Mouse (Mus musculus) myocyte (in vitro differentiated cells): ENCODE results near the gene Fabp6. TPM values are rescaled to one million over a fixed set of nuclear protein-coding genes. Genes with fewer than 3 reads are reported as not detected.
A peak's percentile ranks its signal among the peaks of the same experiment; 100 is the strongest.

Experiments used
- H3K27me3 ChIP-seq: one replicate; pipeline ENCODE4 v1.6.1; 2011; ENCODE audit not compliant: control insufficient read depth, insufficient read depth, insufficient read length
- H3K36me3 ChIP-seq: one replicate; pipeline ENCODE4 v1.6.1; 2011; ENCODE audit not compliant: control insufficient read depth, insufficient read depth
- H3K4me2 ChIP-seq: one replicate; pipeline ENCODE4 v1.6.1; 2011; ENCODE audit warnings: low read depth, control low read depth
- H3K4me3 ChIP-seq: one replicate; pipeline ENCODE4 v1.5.1; 2011; ENCODE audit warnings: mild to moderate bottlenecking, control low read depth, moderate library complexity
- H3K79me2 ChIP-seq: one replicate; pipeline ENCODE4 v1.6.1; 2011; ENCODE audit not compliant: control insufficient read depth, insufficient read depth
- H3ac ChIP-seq: one replicate; pipeline ENCODE4 v1.6.1; 2011; ENCODE audit not compliant: control insufficient read depth, insufficient read length
- CEBPB ChIP-seq: IDR thresholded peaks from 2 replicates; pipeline ENCODE4 v1.6.1; 2011; ENCODE audit warnings: mild to moderate bottlenecking, moderate library complexity; ENCODE audit not compliant: poor library complexity, insufficient read depth, severe bottlenecking
- E2F4 ChIP-seq: IDR thresholded peaks from one replicate; pipeline ENCODE4 v1.6.1; 2011; ENCODE audit warnings: mild to moderate bottlenecking, control low read depth, moderate library complexity; ENCODE audit not compliant: insufficient read depth
- MAX ChIP-seq: IDR thresholded peaks from one replicate; pipeline ENCODE4 v1.6.1; 2011; ENCODE audit warnings: low read depth, mild to moderate bottlenecking, control low read depth
- MYOD1 ChIP-seq, 3 experiments: IDR thresholded peaks; one replicate each; pipeline ENCODE4 v1.6.1; 2011; ENCODE audit warnings: control low read depth in 2 of 3, low read depth in 2 of 3, mild to moderate bottlenecking in 2 of 3, moderate library complexity in 1 of 3; ENCODE audit not compliant: insufficient read length in 2 of 3, control insufficient read depth in 1 of 3
- MYOG ChIP-seq, 3 experiments: IDR thresholded peaks; one replicate each; pipeline ENCODE4 v1.6.1; 2011; ENCODE audit warnings: control low read depth in 2 of 3, low read depth in 2 of 3, mild to moderate bottlenecking in 2 of 3; ENCODE audit not compliant: insufficient read length in 2 of 3, control insufficient read depth in 1 of 3, insufficient read depth in 1 of 3
- POLR2A ChIP-seq: IDR thresholded peaks from one replicate; pipeline ENCODE4 v1.6.1; 2011; ENCODE audit warnings: low read depth, mild to moderate bottlenecking, control low read depth, moderate library complexity; ENCODE audit not compliant: insufficient read length
- POLR2AphosphoS2 ChIP-seq: IDR thresholded peaks from one replicate; pipeline ENCODE4 v1.6.1; 2011; ENCODE audit warnings: low read depth, control low read depth; ENCODE audit not compliant: insufficient read length
- REST ChIP-seq: IDR thresholded peaks from one replicate; pipeline ENCODE4 v1.6.1; 2011; ENCODE audit warnings: mild to moderate bottlenecking, control low read depth, moderate library complexity; ENCODE audit not compliant: insufficient read depth, insufficient read length
- SRF ChIP-seq: IDR thresholded peaks from one replicate; pipeline ENCODE4 v1.6.1; 2011; ENCODE audit warnings: low read depth; ENCODE audit not compliant: control insufficient read depth, insufficient read length
- TCF12 ChIP-seq: IDR thresholded peaks from one replicate; pipeline ENCODE4 v1.6.1; 2011; ENCODE audit warnings: mild to moderate bottlenecking, control low read depth; ENCODE audit not compliant: poor library complexity, insufficient read depth, severe bottlenecking
- TCF3 ChIP-seq: IDR thresholded peaks from one replicate; pipeline ENCODE4 v1.6.1; 2011; ENCODE audit warnings: low read depth, control low read depth; ENCODE audit not compliant: insufficient read length
- USF1 ChIP-seq: IDR thresholded peaks from one replicate; pipeline ENCODE4 v1.6.1; 2011; ENCODE audit warnings: low read depth, mild to moderate bottlenecking, control low read depth, moderate library complexity
- polyA plus RNA-seq: library from polyadenylated mRNA; unstranded; fragments of >200 nt; fragmentation: generic; extraction: Trizol; gene quantifications from one replicate; pipeline ENCODE4 v1.2.1, GENCODE M21; 2012; ENCODE audit warnings: missing spikeins

The Fabp6 gene
- polyA plus RNA-seq, 1 experiment: not detected

DNA sequence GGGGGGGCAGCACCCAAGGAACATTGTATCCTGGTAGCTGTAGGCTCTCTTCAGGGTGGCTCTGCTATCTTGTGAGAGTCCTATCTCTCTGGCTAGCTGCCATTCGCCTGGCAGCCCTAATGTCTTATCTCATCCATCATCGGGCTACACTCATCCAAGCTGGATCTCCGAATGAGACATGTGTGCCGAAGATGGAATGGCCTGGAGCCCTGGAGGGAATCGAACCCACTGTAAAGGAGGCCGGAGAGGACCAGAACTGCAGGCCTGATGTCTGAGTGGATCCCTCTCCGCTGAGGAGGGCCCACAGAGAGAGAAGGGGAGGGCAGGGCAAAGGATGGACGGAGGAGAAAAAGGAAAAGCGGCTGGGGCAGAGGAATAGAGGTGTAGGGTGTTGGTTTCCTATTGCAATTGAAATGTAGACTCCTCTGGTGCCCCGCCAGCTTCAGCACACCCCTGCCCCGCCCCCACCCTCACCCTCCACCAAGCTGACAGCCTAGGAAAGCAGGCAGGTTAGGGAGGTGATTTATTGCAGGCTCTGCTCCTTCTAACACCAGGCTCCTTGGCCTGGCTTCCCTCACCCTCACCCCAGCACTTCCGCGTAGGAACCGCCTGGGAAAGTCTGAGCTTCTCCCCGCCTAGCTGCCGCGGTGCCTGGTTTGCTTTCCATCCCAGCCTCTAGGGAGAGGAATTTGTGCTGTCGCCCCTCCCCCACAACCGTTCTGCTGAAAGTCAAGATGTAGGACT lies 32.5 kb upstream of the Fabp6 start:
- Histone ChIP-seq H3ac (no peak overlapping the region), H3K4me2 (peak overlapping the region; percentile 27), H3K27me3 (no peaks in the 10 kb centered on the region), H3K79me2 (no peaks in the 10 kb centered on the region), H3K36me3 (no peaks in the 10 kb centered on the region), H3K4me3 (no peak overlapping the region)
- TF ChIP-seq REST (no peak), CEBPB (no peak), POLR2AphosphoS2 (no peak)

DNA sequence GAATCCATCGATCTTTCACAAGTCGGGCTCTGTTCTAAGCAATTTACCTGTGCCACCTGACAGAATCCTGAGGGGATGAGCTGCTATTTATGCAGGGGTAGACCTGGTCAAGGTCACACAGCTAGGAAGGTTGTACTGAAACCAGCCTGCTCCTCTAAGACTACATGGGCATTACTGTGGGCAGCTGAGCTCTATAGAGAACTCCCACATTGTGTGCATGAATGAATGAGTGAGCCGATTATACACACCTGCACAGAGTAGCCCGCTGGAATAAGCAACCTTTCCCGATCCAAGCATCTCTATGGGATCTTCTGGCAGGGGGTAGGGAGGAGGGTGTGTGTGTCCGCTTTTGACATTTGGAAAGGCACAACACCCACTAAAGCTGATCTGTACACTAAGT lies 31.8 kb upstream of the Fabp6 start:
- Histone ChIP-seq H3K4me2 (no peak overlapping the region), H3K27me3 (no peaks in the 10 kb centered on the region), H3ac (no peak overlapping the region), H3K36me3 (no peaks in the 10 kb centered on the region), H3K4me3 (no peak overlapping the region), H3K79me2 (no peaks in the 10 kb centered on the region)
- TF ChIP-seq USF1 (no peak), E2F4 (no peak), POLR2AphosphoS2 (no peak), TCF12 (no peak), MYOD1 (IDR thresholded peaks at IDR 0.05; ENCODE audit: control insufficient read depth in 1 of 3, insufficient read length in 2 of 3, low read depth in 2 of 3) (no peak), REST (no peak), MYOG (IDR thresholded peaks at IDR 0.05; ENCODE audit: control insufficient read depth in 1 of 3, insufficient read depth in 1 of 3, insufficient read length in 2 of 3, low read depth in 2 of 3) (no peak), MAX (no peak), SRF (no peak)

DNA sequence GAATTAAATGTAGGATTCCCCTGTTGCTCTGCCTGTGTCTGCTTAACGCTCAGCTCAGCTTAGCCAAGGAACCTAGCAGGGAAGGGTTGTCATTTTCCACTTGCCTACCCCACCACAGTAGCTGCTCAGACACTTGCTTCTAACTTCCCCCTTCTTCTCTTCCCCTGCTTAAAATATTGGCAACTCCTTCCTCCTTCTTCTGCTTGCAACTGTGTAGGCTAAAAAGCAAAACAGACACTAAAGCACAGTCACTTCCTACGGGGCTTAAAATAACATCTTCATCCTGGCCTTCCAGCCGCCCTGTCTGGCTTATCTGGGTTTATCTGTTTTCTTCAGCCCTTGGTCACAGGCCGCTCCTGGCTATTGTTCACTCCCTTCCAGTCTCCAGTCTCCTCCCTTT lies 31.2 kb upstream of the Fabp6 start:
- no peak overlapping the region for H3K4me3 ChIP-seq
- no peaks in the 10 kb centered on the region for H3K36me3 ChIP-seq
- no peak for TF ChIP-seq MYOG (IDR thresholded peaks at IDR 0.05; ENCODE audit: control insufficient read depth in 1 of 3, insufficient read depth in 1 of 3, insufficient read length in 2 of 3, low read depth in 2 of 3)
- TF ChIP-seq MAX: no peak
- no peak for TF ChIP-seq E2F4
- no peak for TF ChIP-seq POLR2AphosphoS2
- no peak for TF ChIP-seq USF1
- TF ChIP-seq POLR2A: no peak
- no peak for TF ChIP-seq TCF12
- no peak for TF ChIP-seq SRF
- no peak for TF ChIP-seq CEBPB
- no peak for TF ChIP-seq TCF3
- TF ChIP-seq MYOD1 (IDR thresholded peaks at IDR 0.05; ENCODE audit: control insufficient read depth in 1 of 3, insufficient read length in 2 of 3, low read depth in 2 of 3): no peak
- no peaks in the 10 kb centered on the region for H3K27me3 ChIP-seq
- H3K79me2 ChIP-seq: no peaks in the 10 kb centered on the region
- H3ac ChIP-seq: no peak overlapping the region
- peak overlapping the region; percentile 6 for H3K4me2 ChIP-seq

- H3K36me3 ChIP-seq: no peaks in the 10 kb centered on the region
- H3ac ChIP-seq: no peak overlapping the region
- H3K27me3 ChIP-seq: no peaks in the 10 kb centered on the region
- H3K4me2 ChIP-seq: no peak overlapping the region
- H3K79me2 ChIP-seq: no peaks in the 10 kb centered on the region
- H3K4me3 ChIP-seq: no peak overlapping the region
- TF ChIP-seq MYOD1 (IDR thresholded peaks at IDR 0.05; ENCODE audit: control insufficient read depth in 1 of 3, insufficient read length in 2 of 3, low read depth in 2 of 3) (no peak), REST (no peak), MAX (no peak), TCF12 (no peak), E2F4 (no peak), CEBPB (no peak), POLR2AphosphoS2 (no peak), TCF3 (no peak), POLR2A (no peak), MYOG (IDR thresholded peaks at IDR 0.05; ENCODE audit: control insufficient read depth in 1 of 3, insufficient read depth in 1 of 3, insufficient read length in 2 of 3, low read depth in 2 of 3) (no peak), USF1 (no peak), SRF (no peak)
Measured at GRCm38 (mm10) chr11:43631645-43632044, 30.3 kb upstream of the Fabp6 start.

- H3K27me3 ChIP-seq: no peaks in the 10 kb centered on the region
- H3K79me2 ChIP-seq: no peaks in the 10 kb centered on the region
- no peak overlapping the region for H3K4me3 ChIP-seq
- TF ChIP-seq TCF12 (no peak), POLR2A (no peak), REST (no peak), CEBPB (no peak), USF1 (no peak), E2F4 (no peak), MYOG (IDR thresholded peaks at IDR 0.05; ENCODE audit: control insufficient read depth in 1 of 3, insufficient read depth in 1 of 3, insufficient read length in 2 of 3, low read depth in 2 of 3) (no peak), POLR2AphosphoS2 (no peak)
- no peak overlapping the region for H3ac ChIP-seq
- no peak overlapping the region for H3K4me2 ChIP-seq
- no peaks in the 10 kb centered on the region for H3K36me3 ChIP-seq
Measured at GRCm38 (mm10) chr11:43626927-43627645, 25.7 kb upstream of the Fabp6 start.
